Mouse (Mus musculus) c-Kit-negative CD71-positive TER-119-positive erythroid progenitor cells, embryonic 14.5 days (primary cell): ENCODE results near the gene Bmp3.

Source experiments
- DNase-seq: peaks from one replicate; pipeline ENCODE4 v3.0.0-alpha.2; 2013; ENCODE audit warnings: low read depth, low spot score

Bmp3 gene

DNA sequence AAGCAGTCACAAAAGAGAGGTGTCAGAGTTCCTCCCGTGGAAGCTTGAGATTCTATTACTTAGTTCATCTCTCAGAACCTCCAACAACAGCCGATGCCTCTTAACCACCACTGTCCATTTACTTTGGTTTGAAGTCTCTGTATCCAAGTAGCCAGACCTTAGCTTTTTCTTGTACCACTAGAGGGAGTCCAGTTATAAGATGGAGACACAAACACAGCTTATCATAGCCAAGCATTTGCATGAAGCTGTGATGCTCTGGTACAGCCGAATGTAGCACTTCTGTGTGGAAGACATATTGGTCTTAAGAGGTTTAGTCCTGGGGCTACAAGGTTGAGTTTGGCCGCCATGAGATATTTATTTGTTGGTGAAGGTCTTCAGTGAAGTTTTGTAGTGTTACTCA lies 48.1 kb downstream of the Bmp3 start:
- no peak for DNase-seq

DNA sequence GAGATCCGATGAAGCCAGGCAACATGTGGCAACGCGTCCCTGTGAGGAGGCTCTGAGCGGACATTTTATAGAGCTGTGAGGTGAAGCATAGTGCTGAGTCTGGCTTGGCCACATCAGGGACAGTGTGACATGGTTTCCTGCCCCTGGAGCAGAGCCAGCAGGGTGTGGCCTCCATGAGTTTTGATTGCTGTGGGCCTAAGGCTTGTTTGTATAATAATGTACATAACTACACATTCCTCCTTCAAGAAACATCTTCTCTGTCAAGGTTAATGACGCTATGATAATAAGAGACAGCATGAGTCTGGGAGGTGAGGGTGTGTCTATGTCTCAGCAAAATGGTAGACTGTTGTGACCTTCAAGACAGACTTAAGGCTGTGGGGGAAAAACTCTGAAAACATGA lies 64.5 kb downstream of the Bmp3 start:
- no peak for DNase-seq

DNA sequence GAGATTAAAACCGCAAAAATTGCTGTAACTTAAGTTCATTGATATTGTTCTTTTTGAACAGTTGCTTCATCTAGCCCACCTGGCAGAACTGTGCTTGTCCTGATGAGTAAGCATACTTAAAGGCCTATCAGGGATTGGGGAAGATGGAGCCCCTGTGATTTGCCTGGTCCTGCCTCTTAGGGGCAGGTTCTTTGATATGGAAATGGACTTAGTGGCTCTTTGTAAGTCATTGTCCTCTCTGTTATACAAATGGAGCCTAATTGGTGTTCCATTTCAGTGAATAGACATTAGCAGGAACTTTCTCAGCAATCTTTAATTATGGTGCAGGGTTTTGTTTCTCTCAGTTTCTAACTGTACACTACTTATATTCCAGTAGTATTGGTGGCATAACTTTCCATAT lies 67.4 kb downstream of the Bmp3 start:
- no peak for DNase-seq

DNA sequence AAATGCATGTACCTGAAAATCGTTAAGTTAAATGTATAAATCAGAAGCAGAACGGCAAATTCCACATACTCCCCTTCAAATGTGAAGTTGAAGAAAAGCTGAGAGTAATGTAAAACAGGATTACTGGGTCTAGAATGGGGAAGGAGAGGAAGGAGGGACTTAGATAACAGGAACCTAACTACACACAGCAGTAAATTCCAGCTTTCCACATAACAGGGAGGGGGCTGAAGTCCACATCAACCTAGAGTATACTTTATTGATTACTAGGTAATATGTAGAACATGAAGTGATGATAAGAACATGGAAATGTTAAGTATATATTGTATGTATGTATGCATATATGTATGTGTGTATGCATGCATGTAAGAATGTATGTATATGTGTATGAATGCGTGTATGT lies 68.7 kb downstream of the Bmp3 start:
- no peak for DNase-seq
